Mouse (Mus musculus): ENCODE data around the gene Nek7. TPM values are rescaled to one million over a fixed set of nuclear protein-coding genes. Genes with fewer than 3 reads are reported as not detected.

The Nek7 gene
- total and polyA plus RNA-seq, 3 experiments: 4.7 to 9.1 TPM; not detected in 1

DNA sequence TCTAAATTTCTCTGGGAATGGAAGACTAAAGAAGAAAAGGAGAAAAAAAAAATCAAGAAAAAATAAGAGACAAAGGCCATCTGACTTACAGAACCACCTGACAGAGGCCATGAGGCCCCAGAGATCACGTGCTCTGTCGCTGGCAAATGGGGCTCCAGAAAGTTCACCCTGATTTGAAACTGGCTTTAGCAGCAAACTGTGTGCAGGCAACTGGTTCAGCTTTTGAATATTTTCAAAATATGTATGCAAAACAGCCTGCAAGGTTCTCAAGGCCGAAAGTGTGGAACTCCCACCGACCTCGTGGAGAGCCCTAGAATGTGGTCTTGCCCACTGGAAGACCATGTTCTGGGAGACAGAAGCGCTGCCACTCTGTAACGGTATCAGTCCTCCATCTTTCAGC is 11.6 kb downstream of the Nek7 start:
- TF ChIP-seq GABPA (IDR thresholded peaks at IDR 0.05; ENCODE audit: low read depth, low read length) (no peak), MAZ (IDR thresholded peaks at IDR 0.05; ENCODE audit: low read depth, low read length) (no peak), ETS1 (IDR thresholded peaks at IDR 0.05; ENCODE audit: low read depth, low read length) (no peak), UBTF (IDR thresholded peaks at IDR 0.05; ENCODE audit: borderline replicate concordance, insufficient read depth, low read depth, low read length) (no peak), ZNF384 (IDR thresholded peaks at IDR 0.05; ENCODE audit: low read depth, low read length) (no peak), ZC3H11A (IDR thresholded peaks at IDR 0.05; ENCODE audit: low read depth, low read length) (no peak), POLR2A (IDR thresholded peaks at IDR 0.05; ENCODE audit: control insufficient read depth in 1 of 2, insufficient read depth in 1 of 2, low read depth in 1 of 2, low read length in 2 of 2, poor library complexity in 1 of 2) (no peak), ZMIZ1 (IDR thresholded peaks at IDR 0.05; ENCODE audit: low read depth, low read length) (no peak), NELFE (IDR thresholded peaks at IDR 0.05; ENCODE audit: low read depth, low read length) (no peak), EP300 (IDR thresholded peaks at IDR 0.05; ENCODE audit: low read depth in 1 of 2, low read length in 2 of 2) (no peak), USF2 (IDR thresholded peaks at IDR 0.05; ENCODE audit: borderline replicate concordance in 1 of 2, insufficient read depth in 1 of 2, low read depth in 1 of 2, low read length in 2 of 2) (no peak), RCOR1 (IDR thresholded peaks at IDR 0.05; ENCODE audit: low read depth, low read length) (no peak), ELF1 (IDR thresholded peaks at IDR 0.05; ENCODE audit: low read depth, low read length) (no peak), GATA1 (IDR thresholded peaks at IDR 0.05; ENCODE audit: low read depth, low read length) (no peak), ZKSCAN1 (IDR thresholded peaks at IDR 0.05; ENCODE audit: low read depth, low read length) (no peak), TCF12 (IDR thresholded peaks at IDR 0.05; ENCODE audit: low read depth, low read length) (no peak), CHD1 (IDR thresholded peaks at IDR 0.05; ENCODE audit: low read depth, low read length) (no peak), MAX (IDR thresholded peaks at IDR 0.05; ENCODE audit: low read length) (no peak), TAL1 (IDR thresholded peaks at IDR 0.05; ENCODE audit: low read length) (no peak), TBP (IDR thresholded peaks at IDR 0.05; ENCODE audit: low read depth, low read length) (no peak)
- no peaks in the 10 kb centered on the region for H3K36me3 ChIP-seq (ENCODE audit: control insufficient read depth in 1 of 2, insufficient read depth in 2 of 2, low read length in 2 of 2)
- H3K27me3 ChIP-seq (ENCODE audit: control insufficient read depth in 1 of 2, insufficient read depth in 2 of 2, low read length in 2 of 2): no peaks in the 10 kb centered on the region
- no peaks in the 10 kb centered on the region for H3K4me1 ChIP-seq (ENCODE audit: control insufficient read depth in 1 of 2, insufficient read depth in 2 of 2, low read length in 2 of 2)
- DNase-seq (ENCODE audit: low read depth, low spot score): no peak
- H3K4me3 ChIP-seq (ENCODE audit: control insufficient read depth in 1 of 2, insufficient read depth in 1 of 2, low read depth in 2 of 2, low read length in 2 of 2): no peak overlapping the region
- H3K27ac ChIP-seq (ENCODE audit: control insufficient read depth, low read depth, low read length): no peak overlapping the region
- H3K9ac ChIP-seq (ENCODE audit: control insufficient read depth, low read depth, low read length, poor library complexity, severe bottlenecking): no peak overlapping the region
- H3K9me3 ChIP-seq (replicated peaks; ENCODE audit: insufficient read depth, low read length): no peaks in the 10 kb centered on the region
- no peaks in the 10 kb centered on the region for H3K79me2 ChIP-seq (ENCODE audit: control insufficient read depth, insufficient read depth, low read length, poor library complexity)

GRCm38 (mm10) chr1:138607862-138608261 is 12.1 kb downstream of the Nek7 start:
- Histone ChIP-seq H3K36me3 (ENCODE audit: control insufficient read depth in 1 of 2, insufficient read depth in 2 of 2, low read length in 2 of 2) (0 out of 4 replicates have a peak, but pooled peaks cover 0 to 2% of the 10 kb centered on the region in 2 experiments), H3K9me3 (replicated peaks; ENCODE audit: insufficient read depth, low read length) (no peaks in the 10 kb centered on the region), H3K9ac (ENCODE audit: control insufficient read depth, low read depth, low read length, poor library complexity, severe bottlenecking) (no peak overlapping the region), H3K27me3 (ENCODE audit: control insufficient read depth in 1 of 2, insufficient read depth in 2 of 2, low read length in 2 of 2) (no peaks in the 10 kb centered on the region), H3K79me2 (ENCODE audit: control insufficient read depth, insufficient read depth, low read length, poor library complexity) (no peaks in the 10 kb centered on the region), H3K4me3 (ENCODE audit: control insufficient read depth in 1 of 2, insufficient read depth in 1 of 2, low read depth in 2 of 2, low read length in 2 of 2) (no peak overlapping the region), H3K27ac (ENCODE audit: control insufficient read depth, low read depth, low read length) (no peak overlapping the region), H3K4me1 (ENCODE audit: control insufficient read depth in 1 of 2, insufficient read depth in 2 of 2, low read length in 2 of 2) (no peaks in the 10 kb centered on the region; a peak in 1 of 4 replicates)
- TF ChIP-seq MYC (IDR thresholded peaks at IDR 0.05; ENCODE audit: low read depth, low read length) (no peak), GATA1 (IDR thresholded peaks at IDR 0.05; ENCODE audit: low read depth, low read length) (no peak), ZKSCAN1 (IDR thresholded peaks at IDR 0.05; ENCODE audit: low read depth, low read length) (no peak), ZMIZ1 (IDR thresholded peaks at IDR 0.05; ENCODE audit: low read depth, low read length) (no peak), MAZ (IDR thresholded peaks at IDR 0.05; ENCODE audit: low read depth, low read length) (no peak), GABPA (IDR thresholded peaks at IDR 0.05; ENCODE audit: low read depth, low read length) (no peak)
- no peak for DNase-seq (ENCODE audit: low read depth, low spot score)
